Mouse (Mus musculus) activated CD4-positive, CD25-positive, alpha-beta regulatory T cell, adult 9 weeks (primary cell): ENCODE measurements around the gene Ncaph. TPM values are rescaled to one million over a fixed set of nuclear protein-coding genes. Genes with fewer than 3 reads are reported as not detected.

Source experiments
- polyA plus RNA-seq: library from polyadenylated mRNA; unstranded; fragments of 100-300 nt; shearing (Covaris generic); gene quantifications from one replicate; pipeline ENCODE4 v1.2.1, GENCODE M21; 2017

Gene Ncaph
- 10.0 TPM for polyA plus RNA-seq

GRCm38 (mm10) chr2:127133621-127134461 lies at the start of gene Ncaph:
TSS of gene Ncaph (minus strand) at chr2:127133954.

GRCm38 (mm10) chr2:127143158-127144063 lies 9.7 kb upstream of the Ncaph start, which contains the start of gene Itpripl1:
TSS of gene Itpripl1 (minus strand) at chr2:127143442.

GRCm38 (mm10) chr2:127070435-127070841 lies 63.3 kb downstream of the Ncaph start, which contains the start of gene Blvra:
TSS of gene Blvra (plus strand) at chr2:127070665.

Other genes with a start within 250 kb of the Ncaph start
- 74.8 TPM for gene Sppl2a, start 200.7 kb downstream of the Ncaph start, polyA plus RNA-seq
- 20.6 TPM for gene Ap4e1, start 125.2 kb downstream of the Ncaph start, polyA plus RNA-seq
- gene Blvra, start 63.3 kb downstream of the Ncaph start, polyA plus RNA-seq, result 86.1 TPM
- gene Itpripl1, start 9.5 kb upstream of the Ncaph start, polyA plus RNA-seq, result 8.3 TPM
- gene 1810024B03Rik, start 74.3 kb upstream of the Ncaph start, polyA plus RNA-seq, result 0.65 TPM
- gene Snrnp200, start 74.4 kb upstream of the Ncaph start, polyA plus RNA-seq, result 113 TPM
- 100 TPM for gene Ciao1, start 113.9 kb upstream of the Ncaph start, polyA plus RNA-seq
- gene Tmem127, start 114.0 kb upstream of the Ncaph start, polyA plus RNA-seq, result 28.1 TPM
- 30.1 TPM for gene Stard7, start 136.3 kb upstream of the Ncaph start, polyA plus RNA-seq
- gene Dusp2, start 202.2 kb upstream of the Ncaph start, polyA plus RNA-seq, result 14.2 TPM
- gene Astl, start 204.7 kb upstream of the Ncaph start, polyA plus RNA-seq, result not detected
- not detected for gene Adra2b, start 229.3 kb upstream of the Ncaph start, polyA plus RNA-seq